Mouse (Mus musculus) liver, embryonic 18 days (tissue): ENCODE measurements around the gene Ggt5. TPM values are rescaled to one million over a fixed set of nuclear protein-coding genes. Genes with fewer than 3 reads are reported as not detected.

ENCODE experiments used
- polyA plus RNA-seq: library from polyadenylated mRNA; depleted of rRNA; stranded (reverse); fragments of >200 nt; gene quantifications from 2 replicates; pipeline ENCODE4 v1.2.3, GENCODE M21; 2012; rRNA removed

Gene Ggt5
- 1.7 and 2.2 TPM in 2 replicates for polyA plus RNA-seq

GRCm38 (mm10) chr10:75589129-75589528 lies at the start of gene Ggt5:
Ggt5 (plus strand) TSS chr10:75589340.

DNA sequence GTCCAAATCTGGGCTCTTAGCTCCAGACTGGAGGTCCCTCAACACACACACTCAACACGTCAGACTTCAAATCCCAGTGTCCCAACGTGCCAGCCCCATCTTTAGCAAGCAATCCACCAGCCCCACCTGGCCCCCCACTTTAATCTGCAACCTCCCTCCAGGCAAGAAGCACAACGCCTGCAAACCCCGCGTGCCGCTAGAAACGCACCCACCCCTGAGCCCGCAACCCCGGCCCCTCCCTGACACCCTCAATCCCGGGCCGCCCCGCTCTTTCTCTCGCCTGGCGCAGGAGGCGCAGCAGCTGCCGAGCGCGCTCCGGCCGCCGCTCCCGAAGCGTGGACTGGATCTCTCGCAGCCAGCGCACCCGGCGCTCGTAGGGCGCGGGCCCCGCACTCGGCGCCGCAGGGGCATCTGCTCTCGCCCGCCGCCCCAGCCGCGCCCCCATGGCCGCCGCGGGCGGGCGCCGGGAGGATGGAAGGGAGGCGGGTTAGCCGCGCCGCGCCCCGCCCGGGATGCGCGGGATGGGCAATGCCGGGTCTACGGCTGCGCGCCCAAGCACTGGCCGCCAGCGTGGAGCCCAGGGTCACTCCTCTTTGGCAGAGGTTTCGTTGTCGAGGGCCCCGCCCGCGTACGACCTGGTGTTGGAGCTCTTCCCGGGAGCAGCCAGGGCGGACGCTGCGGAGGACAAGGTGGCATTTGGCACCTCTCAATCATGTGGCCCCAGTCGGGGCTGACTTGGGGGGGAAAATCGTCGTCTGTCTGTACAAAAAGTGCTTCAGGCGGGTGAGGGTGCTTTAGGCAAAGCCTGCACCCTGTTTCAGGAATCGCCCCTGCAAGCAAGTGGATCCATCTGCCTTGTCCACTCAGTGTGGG lies 29.2 kb upstream of the Ggt5 start, which contains the start of gene Lrrc75b:
Lrrc75b (minus strand) TSS at position 655 of the 873 bp plus-strand sequence.

GRCm38 (mm10) chr10:75561071-75561654 lies 28.0 kb upstream of the Ggt5 start, which contains the start of gene Ggt1:
Ggt1 (plus strand) TSS chr10:75561604.

GRCm38 (mm10) chr10:75643741-75644343 lies 54.7 kb downstream of the Ggt5 start, which contains the start of gene Susd2:
Susd2 (minus strand) TSS chr10:75644008.

Other genes with a start within 250 kb of the Ggt5 start
- 30.5 and 44.9 TPM in 2 replicates for gene Upb1, start 188.2 kb upstream of the Ggt5 start, polyA plus RNA-seq
- gene Snrpd3, start 71.8 kb upstream of the Ggt5 start, polyA plus RNA-seq: 40.4 and 47.4 TPM in 2 replicates
- gene Gucd1, start 71.4 kb upstream of the Ggt5 start, polyA plus RNA-seq: 46.2 and 49.5 TPM in 2 replicates
- 0.12 and 0.23 TPM in 2 replicates for gene Lrrc75b, start 29.0 kb upstream of the Ggt5 start, polyA plus RNA-seq
- 59.6 and 80.8 TPM in 2 replicates for gene Ggt1, start 27.7 kb upstream of the Ggt5 start, polyA plus RNA-seq
- 1.4 TPM in 2 replicates for gene Susd2, start 54.7 kb downstream of the Ggt5 start, polyA plus RNA-seq
- gene Cabin1, start 175.0 kb downstream of the Ggt5 start, polyA plus RNA-seq: 9.1 and 10.2 TPM in 2 replicates
- 364 and 391 TPM in 2 replicates for gene Ddt, start 184.1 kb downstream of the Ggt5 start, polyA plus RNA-seq
- 0.07 TPM in 1 of 2 replicates, not detected in the other for gene Gm20441, start 191.6 kb downstream of the Ggt5 start, polyA plus RNA-seq
- gene Gstt3, start 192.1 kb downstream of the Ggt5 start, polyA plus RNA-seq: 14.6 and 18.6 TPM in 2 replicates
- gene Gstt1, start 209.2 kb downstream of the Ggt5 start, polyA plus RNA-seq: 287 and 357 TPM in 2 replicates
- gene Gstt4, start 233.2 kb downstream of the Ggt5 start, polyA plus RNA-seq: 0.05 TPM in 1 of 2 replicates, not detected in the other
- gene Gstt2, start 248.1 kb downstream of the Ggt5 start, polyA plus RNA-seq: 83.1 and 102 TPM in 2 replicates